Mouse (Mus musculus) cerebellum, postnatal 36 days (tissue): ENCODE measurements at regions not wholly inside any gene's neighbourhood (a gene's known extent, or its start where the extent isn't known, plus 50 kb on each side); places are given as distances from the start of the nearest gene placed in this dataset.
"Not testable (repeated sequence)": the region's sequence is repeated elsewhere in the genome, so short reads cannot be mapped to it uniquely, and the experiment has no call there.

Experiments used
- DNase-seq, 2 experiments: peaks; one replicate each; pipeline ENCODE4 v3.0.0; 2021 to 2022; ENCODE audit warnings: mixed read lengths in 2 of 2

GRCm38 (mm10) chr16:56323828-56324227 is 119.7 kb downstream of the Impg2 start:
- DNase-seq: not testable (repeated sequence)

- DNase-seq: no peak
Observed at GRCm38 (mm10) chr16:56349415-56349814, 128.3 kb upstream of the Abi3bp start.

- DNase-seq: no peak
Observed at GRCm38 (mm10) chr16:56352888-56353287, 124.8 kb upstream of the Abi3bp start.

GRCm38 (mm10) chr16:56359101-56359500 is 118.6 kb upstream of the Abi3bp start:
- no peak for DNase-seq

- no peak for DNase-seq
Observed at GRCm38 (mm10) chr16:56360992-56361391, 116.7 kb upstream of the Abi3bp start.

GRCm38 (mm10) chr16:56378356-56378755 is 99.3 kb upstream of the Abi3bp start:
- peak in 1 of 2 experiments; percentile 17 for DNase-seq

GRCm38 (mm10) chr16:56380680-56381079 is 97.0 kb upstream of the Abi3bp start:
- DNase-seq: no peak

- no peak for DNase-seq
Observed at GRCm38 (mm10) chr16:56386539-56386938, 91.1 kb upstream of the Abi3bp start.

- DNase-seq: no peak
Observed at GRCm38 (mm10) chr16:56392843-56393242, 84.8 kb upstream of the Abi3bp start.

- no peak for DNase-seq
Observed at GRCm38 (mm10) chr16:56396586-56396985, 81.1 kb upstream of the Abi3bp start.

- no peak for DNase-seq
Observed at GRCm38 (mm10) chr16:56399541-56399940, 78.1 kb upstream of the Abi3bp start.

GRCm38 (mm10) chr16:56423761-56424160 is 53.9 kb upstream of the Abi3bp start:
- DNase-seq: peak; percentile 12
